Mouse (Mus musculus) heart, adult 18-20 months (tissue): ENCODE data around the gene Itpkc. TPM values are rescaled to one million over a fixed set of nuclear protein-coding genes. Genes with fewer than 3 reads are reported as not detected.

Source experiments
- DNase-seq, 2 experiments: peaks; one replicate each; pipeline ENCODE4 v3.0.0; 2021 to 2022; ENCODE audit warnings: mixed read lengths in 1 of 2
- total RNA-seq, 2 experiments: library from RNA; stranded (reverse); gene quantifications; 2 replicates each; pipeline ENCODE4 v1.2.3; 2021

The Itpkc gene
- total RNA-seq, 2 experiments from 2014 or later = 4.6 TPM

DNA sequence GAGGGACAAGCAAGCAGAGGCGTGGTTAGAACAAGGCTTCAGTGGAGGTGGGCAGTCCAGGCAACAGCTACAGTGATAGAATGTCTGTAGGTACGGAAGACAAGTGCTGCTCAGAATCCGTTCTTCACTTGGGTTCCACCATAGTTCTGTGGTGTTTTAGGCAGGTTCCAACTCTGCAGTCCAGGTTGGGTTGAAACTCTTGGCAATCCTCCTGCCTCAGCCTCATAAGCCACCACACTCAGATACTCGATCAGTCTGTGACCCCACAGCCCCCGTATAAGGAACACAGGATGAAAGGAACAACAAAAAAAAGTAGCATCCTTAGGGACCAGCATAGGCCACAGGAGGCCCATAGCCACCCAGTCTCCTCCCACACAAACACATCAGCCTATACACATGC is 36.0 kb downstream of the Itpkc start:
- no peak for DNase-seq

DNA sequence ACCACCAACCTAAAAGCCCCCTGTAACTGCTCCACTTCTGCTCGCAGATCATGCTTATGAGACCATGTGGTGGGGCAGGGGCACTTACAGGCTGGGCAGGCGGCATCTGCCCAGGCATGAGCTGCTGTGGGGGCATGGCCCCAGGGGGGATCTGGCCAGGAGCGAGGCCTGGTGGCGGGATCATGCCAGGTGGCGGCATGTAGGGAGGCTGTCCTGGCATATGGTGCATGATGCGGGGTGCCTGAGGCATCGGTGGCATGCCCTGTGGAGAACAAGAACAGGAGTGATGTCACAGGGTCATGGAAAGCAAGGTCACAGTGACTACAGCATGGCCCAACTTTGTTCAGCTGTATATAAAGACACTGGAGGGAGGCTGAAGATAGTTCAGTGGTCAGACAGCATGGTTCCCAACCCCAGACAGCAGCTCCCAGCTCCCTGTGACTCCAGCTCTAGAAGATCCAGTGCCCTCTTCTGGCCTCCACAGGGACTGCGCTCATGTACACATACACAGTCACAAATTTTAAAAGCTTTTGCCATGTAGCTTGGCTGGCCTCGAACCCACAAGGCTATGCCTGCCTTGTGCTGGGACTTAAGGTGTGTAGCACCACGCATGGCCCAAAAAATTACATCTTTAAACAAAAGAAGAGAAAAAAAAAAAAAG is 39.1 kb downstream of the Itpkc start:
- DNase-seq = no peak

DNA sequence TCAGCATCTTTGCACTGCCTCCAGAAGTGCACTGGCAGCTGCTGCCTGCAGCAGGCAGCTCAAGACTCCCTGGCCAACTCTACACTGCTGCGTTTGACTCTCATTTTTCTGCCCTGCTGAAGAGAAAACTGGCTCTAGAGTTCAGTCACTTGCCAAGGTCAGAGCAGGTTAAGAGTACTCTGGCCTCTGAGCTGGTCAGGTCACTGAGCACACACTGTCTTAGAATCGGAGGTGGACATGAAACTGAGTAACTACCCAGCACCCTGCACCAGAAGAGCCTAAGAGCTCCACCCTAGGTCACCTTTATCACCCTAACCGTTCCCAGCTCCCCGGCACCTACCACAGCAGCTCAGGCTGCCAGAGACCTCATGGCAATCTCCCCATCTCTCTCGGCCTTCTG is 42.5 kb downstream of the Itpkc start:
- no peak for DNase-seq

DNA sequence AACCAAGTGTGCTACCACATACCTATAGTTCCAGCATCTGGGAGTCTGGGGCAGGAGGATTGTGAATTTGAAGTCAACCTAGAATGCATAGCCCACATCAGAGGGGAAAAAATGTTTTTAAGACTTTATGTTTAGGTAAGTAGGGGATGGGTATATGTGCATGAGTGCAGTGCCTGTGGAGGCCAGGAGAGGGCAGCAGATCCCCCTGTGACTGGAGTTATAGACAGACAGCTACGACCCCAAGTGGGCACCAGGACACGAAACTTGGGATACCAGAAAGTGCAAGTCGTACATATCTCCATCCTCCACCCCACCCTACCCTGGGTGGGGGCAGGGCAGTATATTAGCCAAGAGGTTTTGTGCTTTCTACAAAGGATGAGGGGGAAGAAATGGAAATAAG is 43.5 kb downstream of the Itpkc start:
- DNase-seq = no peak

DNA sequence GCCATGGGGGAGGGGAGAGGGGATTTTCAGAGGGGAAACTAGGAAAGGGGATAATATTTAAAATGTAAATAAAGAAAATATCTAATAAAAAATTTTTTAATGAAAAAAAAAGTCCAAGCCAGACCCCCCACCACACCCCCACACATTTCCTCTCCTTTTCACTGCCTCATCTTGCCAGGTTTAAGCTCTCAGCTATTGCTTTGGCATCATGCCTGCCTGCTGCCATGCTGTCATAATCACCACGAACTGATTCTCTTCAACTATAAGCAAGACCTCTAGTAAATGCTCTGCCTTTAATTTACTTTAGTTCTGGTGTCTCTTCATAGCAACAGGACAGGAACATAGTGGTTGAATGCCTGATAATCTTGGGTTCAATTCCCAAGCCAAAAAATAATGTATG is 46.0 kb downstream of the Itpkc start:
- DNase-seq = no peak

DNA sequence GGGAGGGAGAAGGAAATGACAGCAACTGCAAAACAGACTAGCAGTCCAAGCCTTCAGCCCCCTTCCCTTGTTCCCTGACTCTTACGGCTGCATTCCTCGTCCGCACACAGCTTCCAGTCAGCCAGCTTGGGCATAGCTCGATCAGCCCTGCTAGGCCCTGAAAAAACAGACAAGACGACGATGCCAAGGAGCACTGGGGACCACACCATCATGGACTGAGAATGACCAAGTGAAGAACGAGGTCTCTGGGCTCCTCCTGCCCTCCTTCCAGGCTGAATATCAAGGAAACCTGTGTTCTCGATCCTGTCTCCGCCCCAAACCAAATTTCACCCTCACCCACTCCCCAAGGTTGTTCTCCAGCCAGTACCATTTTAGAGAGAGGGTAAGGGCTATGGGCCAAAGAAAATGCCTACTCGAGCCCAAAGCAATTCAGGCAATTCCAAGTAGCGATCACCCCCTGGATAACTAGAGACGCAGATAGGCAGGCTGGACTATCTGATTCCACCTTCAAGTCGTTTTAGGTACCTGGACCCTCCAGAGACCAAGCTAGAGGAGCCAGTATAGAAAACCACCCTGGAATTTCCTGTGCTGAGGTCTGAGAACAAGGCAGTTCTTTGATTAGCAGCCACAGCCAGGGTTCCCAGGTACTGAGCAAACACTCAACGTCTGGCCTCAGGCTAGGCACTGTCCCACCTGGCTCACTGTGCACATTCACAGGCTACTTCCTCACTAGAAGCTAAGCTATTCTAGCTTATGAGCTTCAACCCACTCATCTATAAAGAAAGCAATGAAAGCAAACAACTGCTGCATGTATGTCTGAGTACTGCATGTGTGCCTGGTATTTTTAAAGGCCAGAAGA is 47.4 kb downstream of the Itpkc start, which contains the start of the genes Gm21983 and Mia:
Gene Gm21983 (minus strand): TSS at position 250 of the 859 bp plus-strand sequence.
Gene Mia (minus strand): TSS at position 321 of the 859 bp plus-strand sequence.
- DNase-seq = no peak

DNA sequence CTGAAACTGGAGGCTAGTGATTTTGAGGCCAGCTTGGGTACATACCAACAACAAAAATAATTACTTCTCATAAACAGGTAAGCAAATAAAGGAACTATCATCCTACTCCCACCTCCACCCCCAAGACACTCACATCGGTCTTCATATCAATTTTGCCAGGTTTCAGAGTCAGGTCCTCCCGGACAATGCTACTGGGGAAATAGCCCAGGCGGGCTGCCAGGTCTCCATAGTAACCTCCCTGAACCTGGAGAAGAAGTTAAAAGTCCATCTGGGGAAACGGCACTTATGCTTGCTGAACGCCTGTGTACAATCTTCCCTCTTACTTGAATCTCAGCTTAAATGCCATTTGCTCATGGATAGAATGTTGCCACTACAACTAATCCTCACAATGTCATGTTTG is 48.4 kb downstream of the Itpkc start:
- DNase-seq = peak; percentile 68 to 80

DNA sequence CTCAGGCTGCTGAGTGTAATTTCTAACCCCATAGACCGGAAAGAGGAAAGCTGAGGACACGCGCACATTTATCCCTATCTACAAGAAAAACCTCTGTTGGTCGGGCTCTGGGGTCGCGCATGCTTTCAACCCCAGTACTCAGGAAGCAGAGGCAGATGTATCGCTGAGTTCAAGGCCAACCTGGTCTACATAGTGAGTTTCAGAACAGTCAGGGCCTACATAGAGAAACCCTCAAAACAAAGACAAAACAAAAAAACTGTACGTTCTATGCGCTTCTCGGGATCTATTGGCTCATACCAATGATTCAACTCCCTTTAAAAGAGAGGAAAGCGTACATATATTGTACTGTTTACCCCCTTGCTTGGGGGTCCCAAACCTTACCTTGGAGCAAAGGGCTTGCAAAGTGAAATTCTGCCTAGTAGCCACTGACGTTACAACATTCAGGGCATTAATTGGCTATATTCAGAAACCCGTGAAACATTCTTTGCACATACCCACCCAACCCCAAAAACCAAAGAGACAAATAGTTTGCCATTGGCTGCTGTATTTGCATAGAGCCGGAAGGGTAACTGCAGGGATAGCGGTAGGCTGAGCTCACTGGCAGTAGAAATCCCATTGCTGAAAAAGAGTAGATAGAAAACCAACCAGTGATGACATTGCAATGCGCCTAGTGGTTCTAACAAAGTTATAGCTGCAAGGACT is 49.1 kb downstream of the Itpkc start:
- DNase-seq = no peak

DNA sequence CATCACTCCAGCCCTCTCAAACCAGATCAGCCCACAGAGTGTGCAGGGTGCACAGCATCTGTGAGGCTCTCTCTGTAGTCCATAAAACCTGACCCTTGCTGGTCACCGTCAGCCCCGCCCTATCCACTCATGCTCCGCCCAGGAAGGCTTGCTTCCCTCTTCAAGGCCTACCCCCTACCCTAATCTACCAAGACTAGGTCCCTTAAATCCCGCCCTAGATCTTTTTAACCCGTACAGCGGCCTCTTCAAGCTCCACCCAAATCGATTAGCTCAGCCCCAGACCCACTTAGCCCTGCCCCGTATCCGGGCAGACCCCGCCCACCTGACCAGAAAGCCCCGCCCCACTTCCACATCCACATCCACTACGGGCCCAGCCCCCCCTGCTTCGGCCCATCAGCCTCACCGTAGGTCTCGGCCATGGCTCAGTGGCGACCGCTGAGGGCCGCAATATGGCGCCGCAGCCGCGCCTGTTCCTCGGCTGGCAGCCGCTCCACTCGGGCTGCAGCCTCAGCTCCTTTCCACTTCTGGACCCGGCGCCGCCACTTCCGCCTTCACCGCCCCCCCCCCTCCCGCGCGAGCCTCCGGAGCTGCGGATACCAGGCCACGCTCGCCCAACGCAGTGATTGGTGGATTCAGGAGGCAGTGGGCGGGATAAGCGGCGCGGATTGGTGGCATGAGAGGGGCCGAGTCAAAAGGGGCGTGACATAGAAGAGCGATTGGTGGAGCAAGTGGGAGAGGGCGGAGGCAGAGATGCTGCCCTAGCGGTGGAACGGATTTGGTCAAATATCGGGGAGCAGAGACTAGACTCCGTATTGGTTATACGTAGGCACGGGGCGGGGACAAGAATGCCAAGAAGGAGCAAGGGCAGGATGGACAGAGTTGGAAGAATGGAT is 49.9 kb downstream of the Itpkc start, which contains the start of gene Rab4b:
Gene Rab4b (minus strand): TSS at position 573 of the 893 bp plus-strand sequence.
- DNase-seq = peak; percentile 99 to 100

DNA sequence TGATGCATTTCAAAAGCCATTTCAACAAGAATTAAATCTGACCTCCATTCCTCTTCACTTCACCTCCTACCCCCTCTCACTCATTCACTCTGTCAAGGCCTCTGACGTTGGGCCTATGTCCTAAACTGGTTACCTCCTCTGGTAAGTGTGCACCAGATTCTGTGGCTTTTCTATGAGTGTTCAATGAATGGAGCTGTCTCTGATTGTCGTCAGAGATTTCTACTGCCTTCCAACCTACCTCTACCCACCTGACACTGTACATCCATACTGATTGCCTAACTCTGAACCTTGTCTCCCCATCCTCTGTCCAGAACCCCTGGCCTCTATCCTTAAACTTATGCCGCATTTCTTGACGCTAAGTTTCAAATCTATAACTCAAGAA is 50.5 kb downstream of the Itpkc start:
- no peak for DNase-seq

DNA sequence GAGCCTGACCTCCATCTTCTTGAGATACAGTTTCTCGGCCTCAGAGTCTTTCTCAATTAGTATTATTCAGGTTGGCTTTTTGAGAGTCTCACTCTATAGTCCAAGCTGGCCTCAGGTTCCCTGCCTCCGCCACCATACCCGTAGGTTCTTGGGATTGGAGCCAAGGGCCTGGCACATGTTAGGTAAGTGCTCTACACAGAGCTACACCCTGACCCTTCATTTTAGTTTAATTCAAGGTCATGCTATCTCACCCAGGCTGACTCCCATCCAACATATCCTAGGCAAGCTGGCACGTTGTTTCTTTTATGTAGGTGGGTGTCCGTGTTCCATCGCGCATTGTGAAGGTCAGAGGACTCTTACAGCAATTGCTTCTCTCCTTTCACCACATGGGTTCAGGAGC is 53.6 kb downstream of the Itpkc start:
- DNase-seq = no peak

DNA sequence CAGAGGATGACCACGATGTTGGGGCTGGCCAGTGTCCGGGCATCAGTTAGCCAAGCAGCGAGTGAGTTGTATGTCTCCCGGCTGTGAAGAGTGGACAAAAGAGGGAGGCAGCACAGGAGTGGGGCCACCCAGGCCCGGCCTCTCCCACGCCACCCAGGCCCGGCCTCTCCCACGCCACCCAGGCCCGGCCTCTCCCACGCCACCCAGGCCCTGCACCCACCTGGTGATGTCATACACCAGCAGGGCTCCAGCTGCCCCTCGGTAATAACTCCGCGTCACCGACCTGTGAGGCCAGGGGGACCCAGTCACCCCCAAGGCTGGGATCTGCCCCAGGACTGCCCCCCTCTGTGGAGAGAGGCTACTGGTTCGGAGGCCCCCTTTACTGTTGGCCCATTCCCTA is 54.0 kb downstream of the Itpkc start:
- DNase-seq = no peak

DNA sequence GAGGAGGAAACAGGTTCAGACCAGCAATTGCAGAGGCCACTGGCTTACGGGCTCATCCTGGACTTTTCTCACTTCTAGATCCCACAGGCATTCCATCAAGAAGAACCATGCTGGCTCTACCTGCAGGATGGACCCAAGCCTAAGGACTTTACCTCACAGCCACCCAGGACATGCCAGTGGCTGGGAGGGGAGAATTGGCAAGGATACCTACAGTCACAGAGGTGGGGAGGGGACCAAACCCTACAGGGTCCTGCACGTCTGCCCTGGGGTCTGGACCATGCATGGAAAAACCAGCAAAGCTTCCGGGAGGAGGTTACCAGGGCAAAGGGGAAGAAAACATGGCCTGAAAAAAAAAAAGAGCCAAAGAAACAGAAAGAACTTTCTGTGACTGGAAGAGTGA is 57.5 kb downstream of the Itpkc start:
- DNase-seq = no peak

DNA sequence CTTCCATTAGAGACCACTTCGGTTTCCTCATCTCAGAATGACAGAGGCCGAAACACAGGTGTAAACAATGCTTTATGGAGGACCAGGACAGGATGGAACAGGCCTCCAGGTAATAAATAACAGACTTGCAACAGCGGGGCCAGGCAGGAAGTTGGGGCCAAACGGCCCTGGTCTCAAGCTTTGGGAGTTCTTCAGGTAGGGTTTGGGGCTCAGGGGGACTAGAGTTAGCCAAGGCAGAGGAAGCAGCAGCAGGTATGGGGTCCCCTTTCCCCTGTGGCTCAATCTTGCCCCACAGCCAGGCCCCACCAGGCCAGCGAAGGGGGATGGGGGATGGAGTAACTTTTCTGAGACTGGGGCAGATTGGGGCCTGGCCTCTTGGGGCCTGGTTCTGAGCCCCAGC is 60.1 kb downstream of the Itpkc start:
- DNase-seq = no peak

DNA sequence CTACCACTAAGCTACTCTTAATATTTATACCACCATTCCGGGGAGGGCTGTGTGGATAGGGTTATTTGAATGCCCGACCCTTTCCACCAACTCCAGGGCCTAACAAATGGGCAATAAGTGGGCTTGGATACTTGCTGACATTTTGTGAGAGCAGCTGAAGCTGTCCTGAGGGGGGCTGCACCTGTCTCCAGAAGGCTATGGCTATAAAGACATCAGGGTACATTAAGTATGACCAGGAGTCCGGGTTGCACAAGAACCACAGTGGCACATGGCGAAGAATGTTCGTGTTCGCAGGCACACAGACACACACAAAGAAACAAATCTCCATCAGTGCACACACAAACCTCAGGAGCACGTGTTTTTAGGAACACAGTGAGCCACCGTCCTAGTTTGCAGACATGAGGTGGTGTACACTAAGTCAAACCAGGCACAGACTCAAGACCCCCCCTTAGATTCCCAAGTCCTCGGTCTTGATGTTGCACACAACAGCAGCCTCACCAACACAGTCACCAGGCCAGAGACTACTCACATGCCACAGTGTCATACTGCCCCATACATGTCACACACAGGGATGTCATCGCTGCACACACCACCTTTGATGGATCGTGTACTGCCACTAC is 60.9 kb downstream of the Itpkc start:
- DNase-seq = no peak

DNA sequence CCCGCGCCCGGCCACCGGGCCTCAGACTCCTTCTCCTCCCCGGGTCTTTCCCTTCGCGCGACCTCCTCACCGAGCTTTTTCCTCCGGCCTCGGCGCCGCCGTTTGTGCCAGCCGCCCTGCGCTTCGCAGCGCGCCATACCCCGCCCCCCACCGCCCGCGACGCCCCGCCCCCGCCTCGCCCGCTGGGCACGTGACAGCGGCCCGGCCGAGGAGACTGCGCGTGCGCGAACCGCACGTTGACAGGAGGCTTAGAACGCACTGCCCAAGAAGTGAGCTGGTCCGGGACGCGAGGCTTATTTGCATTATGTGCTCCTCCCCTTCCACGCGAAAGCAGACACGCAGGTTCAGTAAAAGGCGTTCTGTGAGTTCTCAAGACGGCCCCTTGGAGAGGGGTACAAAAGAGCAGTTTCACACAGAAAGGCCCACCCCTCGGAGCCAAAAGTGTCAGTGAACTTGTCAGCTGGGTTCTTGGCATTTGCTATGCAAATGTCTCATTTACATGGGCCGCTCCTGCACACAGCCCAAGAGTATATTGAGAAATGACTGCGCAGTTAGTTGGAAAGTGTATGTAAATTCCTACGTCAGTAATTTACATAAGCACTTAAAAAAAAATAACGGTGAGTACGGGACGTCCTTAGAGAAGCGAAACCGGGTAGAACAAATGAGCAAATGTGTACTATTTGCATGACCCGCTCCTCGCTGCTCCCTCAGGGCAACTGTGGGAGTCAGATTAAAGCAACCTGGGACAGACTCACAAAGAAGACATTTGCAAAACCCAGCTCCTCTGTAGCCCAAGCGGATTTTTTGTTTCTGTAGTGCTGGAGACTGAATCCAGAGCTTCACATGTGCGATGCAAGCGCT is 61.6 kb downstream of the Itpkc start, which contains the start of gene Egln2:
Gene Egln2 (minus strand): TSS at position 189 of the 861 bp plus-strand sequence.
- DNase-seq = peak; percentile 96 to 97

DNA sequence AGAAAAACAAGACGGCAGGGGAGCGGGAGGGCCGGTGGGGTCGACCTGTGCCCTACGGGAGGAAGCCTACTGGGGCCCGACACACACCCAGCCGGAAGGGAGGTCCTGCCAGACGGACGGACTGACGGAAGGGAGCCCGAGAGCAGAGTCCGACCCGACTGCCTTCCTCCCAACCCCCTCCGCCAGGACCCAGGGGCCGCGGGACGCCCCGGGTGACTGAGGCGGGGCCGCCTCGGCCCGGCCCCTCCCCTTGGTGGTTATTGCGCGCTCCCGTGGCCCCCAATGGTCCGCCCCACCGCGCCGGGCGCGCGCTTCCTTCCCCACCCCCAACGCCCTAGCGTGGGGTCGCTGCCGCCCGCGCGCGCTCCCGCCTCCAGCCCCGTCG is 62.2 kb downstream of the Itpkc start:
- DNase-seq = peak; percentile 90 to 94

DNA sequence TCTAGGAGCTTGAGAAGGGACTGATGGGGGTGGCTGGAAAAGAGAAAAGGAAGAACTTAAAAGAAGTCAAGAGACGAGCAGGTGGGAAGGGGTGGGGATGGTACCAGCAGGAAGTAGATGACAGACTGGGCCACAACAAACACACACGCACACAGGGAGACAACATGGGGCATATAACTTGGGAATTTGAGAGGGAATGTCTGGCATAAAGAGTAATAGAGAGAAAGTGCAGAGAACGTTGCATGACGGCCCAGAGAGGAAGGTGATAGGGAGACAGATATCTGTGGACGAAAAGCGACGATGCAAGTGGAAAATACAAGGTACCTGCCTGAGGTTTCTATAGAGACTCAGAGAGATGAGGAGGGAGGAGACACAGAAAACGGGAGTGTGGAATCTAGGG is 62.8 kb downstream of the Itpkc start:
- peak in 1 of 2 experiments; percentile 31 for DNase-seq

DNA sequence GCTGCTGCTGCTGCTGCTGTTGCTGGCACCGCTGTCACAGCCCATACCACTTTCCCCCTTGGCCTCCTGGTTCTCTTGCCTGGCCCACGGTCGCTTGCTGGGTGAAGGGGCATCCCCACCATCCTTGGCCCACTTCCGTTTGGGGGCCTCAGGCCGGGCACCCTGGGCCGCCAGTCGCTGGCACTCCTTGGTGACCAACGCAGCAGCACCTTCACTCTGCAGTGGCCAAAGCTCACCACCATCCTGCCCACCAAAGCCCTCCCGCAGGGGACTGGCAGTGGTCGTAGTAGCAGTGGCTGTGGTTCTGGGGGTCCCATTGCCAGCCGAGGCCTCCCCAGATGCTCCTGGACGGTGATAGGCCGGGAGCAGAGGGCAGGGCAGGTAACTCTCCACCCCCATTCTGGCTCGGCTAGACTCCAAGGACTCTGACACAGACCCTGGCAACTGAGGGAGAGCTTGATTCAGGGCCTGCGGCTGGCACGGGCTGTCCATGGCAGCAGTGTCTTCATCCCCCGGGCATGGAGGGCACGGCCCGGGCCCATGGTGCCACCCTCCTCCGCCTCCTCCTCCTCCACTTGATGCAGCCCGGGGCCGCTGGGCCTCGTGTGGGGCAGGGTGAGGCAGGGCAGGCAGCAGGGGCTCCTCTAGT is 63.3 kb downstream of the Itpkc start:
- DNase-seq = peak in 1 of 2 experiments; percentile 35
